Mouse (Mus musculus) thymus, adult 18-20 months (tissue): Measurements from ENCODE around the gene Kcnmb3.
"Not testable (repeated sequence)": the region's sequence is repeated elsewhere in the genome, so short reads cannot be mapped to it uniquely, and the experiment has no call there.

Experiments
- DNase-seq, 2 experiments: peaks; one replicate each; pipeline ENCODE4 v3.0.0; 2022; ENCODE audit warnings: mixed read lengths in 2 of 2

The Kcnmb3 gene

DNA sequence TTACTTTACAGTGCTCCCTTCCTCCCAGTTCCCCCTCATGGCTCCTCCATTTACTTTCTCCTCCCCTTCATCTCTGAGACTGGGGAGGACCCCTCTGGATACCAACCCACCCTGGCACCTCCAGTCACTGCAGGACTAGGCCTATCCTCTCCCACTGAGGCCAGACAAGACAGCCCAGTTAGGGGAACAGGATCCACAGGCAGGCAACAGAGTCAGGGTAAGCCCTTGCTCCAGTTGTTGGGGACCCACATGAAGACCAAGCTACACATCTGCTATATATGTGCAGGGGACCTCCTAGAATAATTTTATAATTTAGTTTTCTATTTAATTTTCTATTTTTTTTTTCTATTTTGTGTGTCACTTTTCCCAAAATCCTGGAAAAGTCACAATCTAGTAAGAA, 62.7 kb downstream of the Kcnmb3 start:
- DNase-seq: not testable (repeated sequence)

DNA sequence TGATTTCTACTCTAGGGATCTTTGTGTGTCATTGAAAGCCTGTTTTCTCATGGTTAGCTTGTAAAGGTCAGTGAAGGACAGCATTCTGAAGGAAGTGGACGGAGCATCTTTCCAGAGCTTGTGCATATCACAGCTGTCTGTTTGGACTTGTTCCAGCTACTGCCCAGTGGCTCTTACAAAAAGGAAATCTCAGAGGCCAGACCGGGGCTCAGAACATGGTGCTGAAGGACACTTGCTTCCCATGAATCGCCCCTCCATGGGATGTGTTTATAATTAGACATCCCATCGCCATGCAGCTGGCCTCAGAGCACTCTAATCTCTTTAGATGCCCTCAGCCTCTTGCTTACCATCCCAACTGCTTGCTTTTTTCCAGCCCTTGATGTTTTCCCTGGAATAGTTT, 63.1 kb downstream of the Kcnmb3 start:
- DNase-seq: no peak

DNA sequence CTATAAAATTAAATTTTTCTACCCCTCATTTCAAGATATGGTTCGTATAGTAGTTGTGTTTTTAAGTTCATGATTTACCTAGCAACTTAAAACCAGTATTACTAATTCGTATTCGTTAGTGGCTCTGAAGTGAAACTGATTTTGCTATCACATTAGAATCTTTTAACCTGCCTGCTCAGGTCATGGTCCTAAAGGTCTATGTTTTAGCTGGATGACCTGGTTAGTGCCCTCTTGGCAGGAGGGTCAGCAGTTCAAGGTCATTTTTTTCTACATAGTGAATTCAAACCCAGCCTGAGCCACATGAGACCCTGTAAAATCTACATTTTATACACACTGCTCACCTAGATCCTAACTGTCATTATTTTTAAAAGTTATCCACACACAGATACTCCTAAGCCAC, 63.7 kb downstream of the Kcnmb3 start:
- DNase-seq: no peak

DNA sequence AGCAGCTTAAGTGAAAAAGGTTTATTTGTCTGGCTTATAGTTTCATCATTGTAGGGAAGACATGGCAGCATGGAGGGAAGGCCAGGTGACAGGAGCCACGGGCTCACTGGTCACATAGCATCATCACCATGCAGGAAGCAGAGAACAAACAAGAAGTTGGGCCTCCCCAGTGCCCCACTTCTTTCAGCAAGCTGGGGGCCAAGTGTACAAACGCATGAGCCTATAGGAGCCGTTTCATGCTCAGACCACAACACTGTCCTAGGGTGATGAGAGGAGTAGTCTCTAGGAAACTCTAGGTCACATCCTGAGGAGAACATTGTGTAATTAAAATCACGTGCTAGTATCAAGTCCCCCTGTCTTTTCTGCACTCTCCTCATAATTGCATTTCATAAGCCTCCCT, 64.3 kb downstream of the Kcnmb3 start:
- no peak for DNase-seq
